Mouse (Mus musculus) limb, embryonic 15.5 days (tissue): Measurements from ENCODE around the gene Pum1. TPM values are rescaled to one million over a fixed set of nuclear protein-coding genes. Genes with fewer than 3 reads are reported as not detected.

Experiments
- ATAC-seq: fragments of 200-750 bp; cut with Nextera tagmentation; 2 replicates; pipeline ENCODE4 v1.8.0; 2017; ENCODE audit warnings: low read depth, moderate TSS enrichment; ENCODE audit not compliant: insufficient number of reproducible peaks, low FRiP score, low TSS enrichment
- H3K27ac ChIP-seq: fragments of 300-500 bp; sonication (generic); 2 replicates; pipeline ENCODE4 v1.5.1; 2015; ENCODE audit warnings: moderate library complexity, mild to moderate bottlenecking, inconsistent platforms
- H3K27me3 ChIP-seq: fragments of 300-500 bp; sonication (generic); 2 replicates; pipeline ENCODE4 v1.6.1; 2015; ENCODE audit warnings: inconsistent platforms
- H3K36me3 ChIP-seq: fragments of 300-500 bp; sonication (generic); 2 replicates; pipeline ENCODE4 v1.6.1; 2015; ENCODE audit warnings: inconsistent platforms
- H3K4me1 ChIP-seq: fragments of 300-500 bp; sonication (generic); 2 replicates; pipeline ENCODE4 v1.6.1; 2015; ENCODE audit warnings: inconsistent platforms
- H3K4me2 ChIP-seq: fragments of 300-500 bp; sonication (generic); 2 replicates; pipeline ENCODE4 v1.6.1; 2015; ENCODE audit warnings: mild to moderate bottlenecking, inconsistent platforms
- H3K4me3 ChIP-seq: fragments of 300-500 bp; sonication (generic); 2 replicates; pipeline ENCODE4 v1.5.1; 2015; ENCODE audit warnings: mild to moderate bottlenecking, inconsistent platforms
- H3K9ac ChIP-seq: fragments of 300-500 bp; sonication (generic); 2 replicates; pipeline ENCODE4 v1.6.1; 2015; ENCODE audit warnings: inconsistent platforms
- H3K9me3 ChIP-seq: fragments of 300-500 bp; sonication (generic); 2 replicates; pipeline ENCODE4 v1.6.1; 2016; ENCODE audit warnings: inconsistent platforms
- WGBS: fragments of 180-500 bp; shearing (Covaris S2); methylation state at CpG from one replicate; pipeline ENCODE4 v1.1.7; 2015; 5-methylcytosine and 5-hydroxymethylcytosine counted together
- polyA plus RNA-seq: library from polyadenylated mRNA; unstranded; fragments of >200 nt; fragmentation: Nextera tagmentation; extraction: Ambion mirVana; gene quantifications from 2 replicates; pipeline ENCODE4 v1.2.1, GENCODE M21; 2015

The Pum1 gene
- polyA plus RNA-seq, 1 experiment from 2014 or later, result 79.4 TPM

DNA sequence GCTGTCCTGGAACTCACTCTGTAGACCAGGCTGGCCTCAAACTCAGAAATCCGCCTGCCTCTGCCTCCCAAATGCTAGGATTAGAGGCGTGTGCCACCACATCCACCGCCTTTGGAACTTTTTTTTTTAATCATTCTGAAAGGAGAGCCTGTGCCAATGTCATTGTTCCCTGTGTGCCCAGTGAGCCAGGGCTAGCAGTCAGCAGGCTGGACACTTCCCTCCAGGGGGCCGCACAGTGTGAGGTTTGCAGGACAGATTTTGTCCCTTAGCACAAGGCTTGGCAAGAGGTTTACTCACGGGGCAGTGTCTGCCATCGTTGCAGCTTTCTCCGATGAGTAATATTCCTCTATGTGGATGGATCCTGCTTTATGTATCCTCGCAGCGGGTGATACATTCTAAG is 143.6 kb downstream of the Pum1 start:
- H3K4me1 ChIP-seq, result peaks cover 51% of the 10 kb centered on the region
- H3K27ac ChIP-seq, result no peak overlapping the region
- H3K9me3 ChIP-seq, result no peaks in the 10 kb centered on the region
- no peak for ATAC-seq
- H3K9ac ChIP-seq, result no peak overlapping the region
- peaks cover 3% of the 10 kb centered on the region; the same call in 1 of the 2 replicates for H3K36me3 ChIP-seq
- H3K4me2 ChIP-seq, result no peak overlapping the region
- no peaks in the 10 kb centered on the region for H3K27me3 ChIP-seq
- no peak overlapping the region for H3K4me3 ChIP-seq
- 91% methylated on average over 9 of the region's 9 CpGs for WGBS

DNA sequence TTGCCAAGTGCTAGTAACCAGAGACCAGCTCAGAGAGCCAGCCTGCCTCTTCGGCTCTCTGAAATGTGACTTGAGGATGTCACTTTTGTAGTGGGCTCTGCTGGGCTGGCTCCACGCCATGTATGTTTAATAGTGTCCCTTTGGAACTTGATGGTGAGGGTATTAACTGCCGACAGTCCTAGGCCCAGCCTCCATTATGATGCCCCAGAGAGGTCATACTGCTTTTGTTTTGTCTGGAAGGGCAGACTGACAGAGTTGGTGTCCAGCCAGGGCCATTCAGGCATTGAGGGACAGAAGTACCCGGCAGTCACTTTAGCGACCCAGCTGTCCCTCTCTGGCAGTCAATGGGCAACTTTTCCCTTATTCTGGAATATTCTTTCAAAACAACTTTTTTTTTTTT is 146.7 kb downstream of the Pum1 start:
- Histone ChIP-seq H3K4me3 (no peak overlapping the region), H3K36me3 (no peaks in the 10 kb centered on the region), H3K4me2 (no peak overlapping the region), H3K27ac (no peak overlapping the region), H3K27me3 (no peaks in the 10 kb centered on the region), H3K9me3 (no peaks in the 10 kb centered on the region), H3K9ac (no peak overlapping the region), H3K4me1 (peaks cover 31% of the 10 kb centered on the region)
- 56% methylated on average over 5 of the region's 5 CpGs for WGBS
- ATAC-seq, result no peak

GRCm38 (mm10) chr4:130810845-130811244 is 147.7 kb downstream of the Pum1 start:
- Histone ChIP-seq H3K27ac (no peak overlapping the region), H3K27me3 (no peaks in the 10 kb centered on the region), H3K9ac (no peak overlapping the region), H3K9me3 (no peaks in the 10 kb centered on the region), H3K4me2 (no peak overlapping the region), H3K4me1 (peaks cover 32% of the 10 kb centered on the region), H3K36me3 (no peaks in the 10 kb centered on the region), H3K4me3 (no peak overlapping the region)
- ATAC-seq, result no peak
- 40% methylated on average over 3 of the region's 3 CpGs for WGBS

- no peak overlapping the region for H3K27ac ChIP-seq
- no peak overlapping the region for H3K9ac ChIP-seq
- no peaks in the 10 kb centered on the region for H3K36me3 ChIP-seq
- no peak for ATAC-seq
- H3K9me3 ChIP-seq, result no peaks in the 10 kb centered on the region
- H3K27me3 ChIP-seq, result no peaks in the 10 kb centered on the region
- no peak overlapping the region for H3K4me3 ChIP-seq
- WGBS, result 67% methylated on average over 7 of the region's 7 CpGs
- peaks cover 31% of the 10 kb centered on the region for H3K4me1 ChIP-seq
- H3K4me2 ChIP-seq, result no peak overlapping the region
Measured at GRCm38 (mm10) chr4:130811385-130811784, 148.3 kb downstream of the Pum1 start.

- H3K4me1 ChIP-seq, result peaks cover 31% of the 10 kb centered on the region
- no peak overlapping the region for H3K4me3 ChIP-seq
- no peaks in the 10 kb centered on the region for H3K27me3 ChIP-seq
- no peaks in the 10 kb centered on the region for H3K9me3 ChIP-seq
- H3K9ac ChIP-seq, result no peak overlapping the region
- ATAC-seq, result no peak
- WGBS, result 50% methylated on average over 2 of the region's 2 CpGs
- H3K4me2 ChIP-seq, result no peak overlapping the region
- H3K36me3 ChIP-seq, result peaks cover 4% of the 10 kb centered on the region; the same call in 1 of the 2 replicates
- no peak overlapping the region for H3K27ac ChIP-seq
Measured at GRCm38 (mm10) chr4:130813958-130814357, 150.8 kb downstream of the Pum1 start.

- Histone ChIP-seq H3K27me3 (no peaks in the 10 kb centered on the region), H3K9ac (no peak overlapping the region), H3K4me3 (no peak overlapping the region), H3K4me1 (peaks cover 27% of the 10 kb centered on the region), H3K4me2 (no peak overlapping the region), H3K9me3 (no peaks in the 10 kb centered on the region), H3K27ac (no peak overlapping the region), H3K36me3 (peaks cover 8% of the 10 kb centered on the region; the same call in 1 of the 2 replicates)
- ATAC-seq, result no peak
- 52% methylated on average over 8 of the region's 8 CpGs for WGBS
Measured at GRCm38 (mm10) chr4:130814742-130815330, 151.7 kb downstream of the Pum1 start.

DNA sequence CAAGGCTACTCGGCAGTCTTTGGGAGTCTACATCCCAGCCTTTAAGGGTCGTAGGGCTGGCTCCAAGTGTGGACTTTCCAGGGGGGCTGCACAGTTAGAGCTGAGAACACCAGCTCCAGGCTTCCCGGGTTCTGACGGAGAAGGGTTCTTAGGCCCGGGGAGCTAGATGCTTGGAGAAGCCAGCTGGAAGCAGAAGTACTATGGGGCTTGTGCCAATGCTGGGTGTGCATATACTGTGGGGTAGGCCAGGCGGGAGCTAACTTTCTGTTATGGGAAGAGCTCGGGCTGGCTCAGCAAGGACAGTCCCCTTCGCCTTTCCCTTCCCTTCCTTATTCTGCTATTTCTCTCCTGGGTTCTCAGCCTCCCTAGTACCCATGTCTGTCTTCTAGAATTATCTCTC is 152.7 kb downstream of the Pum1 start:
- Histone ChIP-seq H3K36me3 (peaks cover 10% of the 10 kb centered on the region; the same call in 1 of the 2 replicates), H3K27ac (peak overlapping the region; percentile 11; the same call in 1 of the 2 replicates), H3K9ac (no peak overlapping the region), H3K4me3 (no peak overlapping the region), H3K4me2 (no peak overlapping the region), H3K9me3 (no peaks in the 10 kb centered on the region), H3K4me1 (peaks cover 26% of the 10 kb centered on the region), H3K27me3 (no peaks in the 10 kb centered on the region)
- WGBS, result 74% methylated on average over 8 of the region's 8 CpGs
- ATAC-seq, result no peak

GRCm38 (mm10) chr4:130819806-130820205 is 156.7 kb downstream of the Pum1 start:
- H3K9me3 ChIP-seq, result no peaks in the 10 kb centered on the region
- H3K36me3 ChIP-seq, result peaks cover 37% of the 10 kb centered on the region
- H3K27me3 ChIP-seq, result no peaks in the 10 kb centered on the region
- H3K4me2 ChIP-seq, result no peak overlapping the region
- 78% methylated on average over 3 of the region's 3 CpGs for WGBS
- H3K4me3 ChIP-seq, result no peak overlapping the region
- H3K4me1 ChIP-seq, result peaks cover 12% of the 10 kb centered on the region
- ATAC-seq, result no peak
- H3K27ac ChIP-seq, result no peak overlapping the region
- no peak overlapping the region for H3K9ac ChIP-seq

DNA sequence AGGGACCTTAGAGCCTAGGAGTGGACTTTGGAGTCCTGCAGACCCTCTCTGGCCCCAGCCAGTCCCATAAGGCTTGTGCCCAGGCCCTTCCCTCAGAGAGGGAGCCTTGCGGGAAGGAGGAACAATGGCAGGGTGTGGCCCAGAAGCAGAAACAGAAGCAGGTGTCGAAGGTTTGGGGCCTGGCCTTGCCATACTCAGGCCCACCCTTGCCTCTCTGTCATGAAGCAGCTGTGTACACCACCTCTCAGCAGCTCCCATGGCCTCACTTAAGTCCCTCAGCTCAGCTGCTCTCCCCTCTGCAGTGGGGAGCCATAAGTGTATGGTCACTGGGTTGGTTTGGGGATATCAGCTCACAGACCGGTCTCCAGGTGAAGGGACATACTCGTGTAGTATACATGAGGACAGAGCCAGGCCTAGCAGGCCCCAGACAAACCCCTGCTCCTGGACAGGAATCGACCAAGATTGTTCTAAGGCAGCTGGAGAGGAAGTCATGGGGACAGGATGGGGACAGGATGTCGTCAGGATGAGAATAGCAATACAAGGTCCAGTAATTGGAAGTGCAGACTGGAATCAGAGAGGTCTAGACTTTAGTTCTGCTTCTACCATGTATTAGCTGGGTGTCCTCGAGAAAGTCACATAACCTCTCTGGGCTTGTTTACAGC is 157.6 kb downstream of the Pum1 start:
- no peak overlapping the region for H3K4me2 ChIP-seq
- H3K9ac ChIP-seq, result no peak overlapping the region
- H3K4me3 ChIP-seq, result no peak overlapping the region
- H3K27me3 ChIP-seq, result no peaks in the 10 kb centered on the region
- 70% methylated on average over 7 of the region's 7 CpGs for WGBS
- peaks cover 39% of the 10 kb centered on the region for H3K36me3 ChIP-seq
- H3K9me3 ChIP-seq, result no peaks in the 10 kb centered on the region
- no peak for ATAC-seq
- no peak overlapping the region for H3K27ac ChIP-seq
- peaks cover 3% of the 10 kb centered on the region; the same call in 1 of the 2 replicates for H3K4me1 ChIP-seq

DNA sequence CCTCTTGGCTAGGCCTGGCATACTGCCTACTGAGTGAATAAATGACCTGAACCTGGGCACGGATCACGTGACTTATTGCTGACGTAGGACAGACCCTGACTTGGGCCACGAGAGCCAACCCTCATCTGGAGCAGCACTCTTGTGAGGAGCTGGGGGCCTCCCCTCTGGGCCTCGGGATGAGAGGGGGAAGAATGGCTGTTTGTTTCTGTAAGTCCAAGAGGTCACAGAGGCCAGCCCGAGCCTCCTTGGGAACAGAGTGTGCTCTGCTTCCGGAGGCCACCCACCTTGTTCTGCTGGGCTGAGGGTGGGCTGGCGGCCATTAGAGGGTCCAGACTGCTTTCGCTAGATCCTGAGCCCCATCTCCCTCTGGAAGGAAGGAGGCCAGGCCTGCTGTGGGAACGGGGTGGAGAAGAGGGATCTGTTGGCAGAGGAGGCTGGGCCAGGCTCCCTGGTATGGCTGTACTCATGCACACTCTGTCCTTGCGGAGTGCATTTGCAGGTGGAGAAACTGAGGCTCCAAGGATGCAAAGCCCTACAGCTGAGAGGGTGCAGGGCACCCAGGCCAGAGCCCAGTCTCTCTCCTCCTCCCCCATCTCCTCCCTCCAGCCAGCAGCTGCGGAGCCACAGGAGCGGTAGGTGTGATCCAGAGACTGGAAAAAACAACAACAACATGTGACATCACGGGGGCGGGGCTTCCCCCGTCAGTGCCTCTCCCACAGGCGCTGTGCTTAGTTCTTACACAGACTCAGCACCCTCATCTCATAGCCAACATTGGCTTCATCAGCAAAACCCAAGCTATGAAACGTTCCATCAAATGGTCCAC is 165.9 kb downstream of the Pum1 start:
- H3K27ac ChIP-seq, result peak overlapping the region; percentile 51
- peaks cover 12% of the 10 kb centered on the region; the same call in 1 of the 2 replicates for H3K36me3 ChIP-seq
- no peaks in the 10 kb centered on the region for H3K27me3 ChIP-seq
- peaks cover 21% of the 10 kb centered on the region for H3K4me1 ChIP-seq
- no peak overlapping the region for H3K9ac ChIP-seq
- 13% methylated on average over 18 of the region's 18 CpGs for WGBS
- 0 out of 2 replicates have a peak, but pooled peaks have one; percentile 40 for ATAC-seq
- H3K9me3 ChIP-seq, result no peaks in the 10 kb centered on the region
- no peak overlapping the region for H3K4me3 ChIP-seq
- 0 out of 2 replicates have a peak overlapping the region, but pooled peaks have one; percentile 10 for H3K4me2 ChIP-seq
